Mouse (Mus musculus): ENCODE data around the gene Daxx. TPM values are rescaled to one million over a fixed set of nuclear protein-coding genes. Genes with fewer than 3 reads are reported as not detected.

The Daxx gene
- total RNA-seq (2023), result 10 to 100 TPM; 31.0 to 43.2 TPM

GRCm38 (mm10) chr17:33909077-33909868, at the start of gene Daxx:
Daxx (plus strand) TSS chr17:33909414.

GRCm38 (mm10) chr17:33873537-33873936, 35.7 kb upstream of the Daxx start, which contains the start of gene Gm7029:
Gm7029 (plus strand) TSS chr17:33873837.

GRCm38 (mm10) chr17:33890533-33891059, 18.6 kb upstream of the Daxx start, which contains the start of gene Kifc1:
Kifc1 (minus strand) TSS chr17:33890661.

GRCm38 (mm10) chr17:33904835-33905234, 4.4 kb upstream of the Daxx start, which contains the start of gene Platr17:
Platr17 (plus strand) TSS chr17:33905135.

GRCm38 (mm10) chr17:33915671-33916250, 6.5 kb downstream of the Daxx start, which contains the start of the genes Tapbp and Zbtb22:
Tapbp (plus strand) TSS chr17:33915899.
Zbtb22 (plus strand) TSS chr17:33915904.

GRCm38 (mm10) chr17:33929371-33930279, 20.4 kb downstream of the Daxx start, which contains the start of gene Rgl2:
Rgl2 (plus strand) TSS chr17:33929543.

GRCm38 (mm10) chr17:33940206-33940805, 31.1 kb downstream of the Daxx start, which contains the start of the genes Pfdn6 and Wdr46:
Pfdn6 (minus strand) TSS chr17:33940343.
Wdr46 (plus strand) TSS chr17:33940660.

GRCm38 (mm10) chr17:33951021-33951946, 42.1 kb downstream of the Daxx start, which contains the start of gene B3galt4:
B3galt4 (minus strand) TSS chr17:33951488.

GRCm38 (mm10) chr17:33955555-33956214, 46.5 kb downstream of the Daxx start, which contains the start of the genes Vps52 and Rps18:
Vps52 (plus strand) TSS chr17:33955812.
Rps18 (minus strand) TSS chr17:33956001.

Other genes with a start within 250 kb of the Daxx start
- 100 to 1,000 TPM; 176 to 180 TPM for gene Hnrnpm, start 222.6 kb upstream of the Daxx start, total RNA-seq (2023)
- gene March2, start 190.7 kb upstream of the Daxx start, total RNA-seq (2023), result 10 to 100 TPM; 53.2 to 58.4 TPM
- gene Rab11b, start 148.9 kb upstream of the Daxx start, total RNA-seq (2023), result 100 to 1,000 TPM; 157 to 164 TPM
- gene Angptl4, start 127.6 kb upstream of the Daxx start, total RNA-seq (2023), result 1 to 10 TPM; 1.9 to 2.0 TPM
- gene Kank3, start 98.9 kb upstream of the Daxx start, total RNA-seq (2023), result 1 to 10 TPM; 4.7 to 6.3 TPM
- gene Rps28, start 84.9 kb upstream of the Daxx start, total RNA-seq (2023), result 1,000 to 10,000 TPM; 1,192 to 1,292 TPM
- 100 to 1,000 TPM; 111 TPM for gene Ndufa7, start 84.8 kb upstream of the Daxx start, total RNA-seq (2023)
- gene Cd320, start 66.3 kb upstream of the Daxx start, total RNA-seq (2023), result 1 to 10 TPM; 1.4 to 1.6 TPM
- gene Gm7029, start 35.6 kb upstream of the Daxx start, total RNA-seq (2023), result not detected
- 10 to 100 TPM; 43.5 to 51.2 TPM for gene Kifc1, start 18.8 kb upstream of the Daxx start, total RNA-seq (2023)
- gene Platr17, start 4.3 kb upstream of the Daxx start, total RNA-seq (2023), result under 1 TPM in 1 of 2 experiments, not detected in 1; 0.75 TPM
- 100 to 1,000 TPM; 223 to 251 TPM for gene Tapbp, start 6.5 kb downstream of the Daxx start, total RNA-seq (2023)
- 10 to 100 TPM; 33.5 to 33.8 TPM for gene Zbtb22, start 6.5 kb downstream of the Daxx start, total RNA-seq (2023)
- gene Rgl2, start 20.1 kb downstream of the Daxx start, total RNA-seq (2023), result 100 to 1,000 TPM; 227 to 229 TPM
- 10 to 100 TPM; 47.8 to 54.5 TPM for gene Pfdn6, start 30.9 kb downstream of the Daxx start, total RNA-seq (2023)
- 10 to 100 TPM; 21.7 to 22.4 TPM for gene Wdr46, start 31.2 kb downstream of the Daxx start, total RNA-seq (2023)
- 10 to 100 TPM; 10.3 to 10.5 TPM for gene B3galt4, start 42.1 kb downstream of the Daxx start, total RNA-seq (2023)
- gene Vps52, start 46.4 kb downstream of the Daxx start, total RNA-seq (2023), result 10 to 100 TPM; 54.0 to 58.9 TPM
- 100 to 1,000 TPM; 476 to 509 TPM for gene Rps18, start 46.6 kb downstream of the Daxx start, total RNA-seq (2023)
- 1,000 to 10,000 TPM; 1,097 to 1,101 TPM for gene H2-K1, start 90.9 kb downstream of the Daxx start, total RNA-seq (2023)
- 10 to 100 TPM in 1 of 2 experiments, 1 to 10 TPM in 1; 8.4 to 13.9 TPM for gene Ring1, start 115.3 kb downstream of the Daxx start, total RNA-seq (2023)
- gene H2-Ke6, start 118.6 kb downstream of the Daxx start, total RNA-seq (2023), result 10 to 100 TPM; 59.9 to 61.3 TPM
- gene Slc39a7, start 122.3 kb downstream of the Daxx start, total RNA-seq (2023), result 10 to 100 TPM; 60.8 to 68.3 TPM
- 10 to 100 TPM; 45.9 to 68.6 TPM for gene Rxrb, start 122.4 kb downstream of the Daxx start, total RNA-seq (2023)
- 10 to 100 TPM; 16.6 to 17.7 TPM for gene Col11a2, start 130.0 kb downstream of the Daxx start, total RNA-seq (2023)
- gene H2-Oa, start 182.9 kb downstream of the Daxx start, total RNA-seq (2023), result 1 to 10 TPM; 1.1 to 1.9 TPM
- 10 to 100 TPM; 57.6 to 63.6 TPM for gene H2-DMa, start 210.1 kb downstream of the Daxx start, total RNA-seq (2023)
- 100 to 1,000 TPM; 215 to 218 TPM for gene Brd2, start 213.2 kb downstream of the Daxx start, total RNA-seq (2023)
- 10 to 100 TPM; 22.7 to 25.3 TPM for gene H2-DMb2, start 233.9 kb downstream of the Daxx start, total RNA-seq (2023)
- gene H2-DMb1, start 243.7 kb downstream of the Daxx start, total RNA-seq (2023), result 10 to 100 TPM; 33.3 to 51.5 TPM

All from neutrophil, adult 83 days (primary cell).